Mouse (Mus musculus) erythroblast, adult 5-6 weeks (primary cell): ENCODE measurements around the gene Tspoap1. TPM values are rescaled to one million over a fixed set of nuclear protein-coding genes. Genes with fewer than 3 reads are reported as not detected.

Experiments
- ATAC-seq: replicated peaks from 2 replicates; pipeline ENCODE4 v1.8.0; 2016; ENCODE audit warnings: moderate number of reproducible peaks, mild to moderate bottlenecking, moderate TSS enrichment, inconsistent platforms; ENCODE audit not compliant: poor library complexity, low FRiP score, severe bottlenecking
- total RNA-seq, 2 experiments: library from RNA; stranded (forward) in 1 of 2; stranded (reverse) in 1 of 2; fragments of 150-400 nt in 1 of 2; fragments of 200-764, 138-1000 nt in 1 of 2; gene quantifications; 2 replicates each; pipeline versions ENCODE4 v1.2.3 to v1.2.4; 2015 to 2017; ENCODE audit warnings: low replicate concordance in 2 of 2

The Tspoap1 gene
- total RNA-seq, 2 experiments from 2014 or later, result 5.4 TPM

DNA sequence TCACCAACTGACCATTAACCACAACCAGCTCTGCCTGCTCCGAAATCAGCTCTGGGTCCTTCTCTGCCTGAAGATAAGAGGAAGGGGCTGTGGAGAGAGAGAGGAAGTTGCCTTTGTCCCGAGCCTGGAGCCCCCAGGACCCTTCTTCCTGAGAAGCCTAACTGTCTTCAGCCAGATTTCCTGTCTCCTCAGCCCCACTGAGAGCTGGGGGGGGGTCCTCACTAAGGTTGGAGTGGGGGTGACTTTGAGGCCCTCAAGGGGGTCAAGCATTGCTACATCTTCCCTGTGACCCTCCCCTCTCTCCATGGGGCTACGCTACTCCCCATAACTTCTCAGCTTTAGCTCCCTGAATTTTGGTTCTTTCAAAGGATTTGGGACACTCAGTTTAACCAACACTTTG is 33.1 kb downstream of the Tspoap1 start, which contains the start of gene Mpo:
TSS of gene Mpo (plus strand) at position 122 of the 400 bp plus-strand sequence.
- no peak for ATAC-seq

GRCm38 (mm10) chr11:87801711-87802275 is 41.5 kb downstream of the Tspoap1 start:
- ATAC-seq, result no peak

DNA sequence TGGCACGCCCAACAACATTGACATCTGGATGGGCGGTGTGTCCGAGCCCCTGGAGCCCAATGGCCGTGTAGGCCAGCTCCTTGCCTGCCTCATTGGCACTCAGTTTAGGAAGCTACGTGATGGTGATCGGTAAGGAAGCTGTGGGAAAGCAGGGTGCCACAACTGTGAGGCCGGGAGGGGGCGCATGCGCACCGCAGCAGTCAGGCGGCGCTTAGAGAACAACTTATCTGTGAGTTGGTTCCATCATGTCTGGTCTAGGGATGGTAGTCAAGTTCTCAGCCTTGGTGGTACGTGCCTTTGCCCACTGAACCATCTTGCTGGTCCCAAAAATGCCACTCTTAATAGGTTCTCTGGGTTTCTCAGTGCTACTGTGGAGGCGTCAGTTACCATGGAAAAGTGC is 42.3 kb downstream of the Tspoap1 start:
- no peak for ATAC-seq

- ATAC-seq, result 0 out of 2 replicates have a peak, but pooled peaks have one; percentile 57
Observed at GRCm38 (mm10) chr11:87805448-87805847, 45.1 kb downstream of the Tspoap1 start.

- ATAC-seq, result no peak
Observed at GRCm38 (mm10) chr11:87807433-87807832, 47.1 kb downstream of the Tspoap1 start.

- no peak for ATAC-seq
Observed at GRCm38 (mm10) chr11:87808236-87808635, 47.9 kb downstream of the Tspoap1 start.

GRCm38 (mm10) chr11:87811396-87811795 is 51.1 kb downstream of the Tspoap1 start:
- no peak for ATAC-seq

- ATAC-seq, result no peak
Observed at GRCm38 (mm10) chr11:87814831-87815230, 54.5 kb downstream of the Tspoap1 start.

GRCm38 (mm10) chr11:87816707-87817442 is 56.5 kb downstream of the Tspoap1 start:
- ATAC-seq, result peak; percentile 45; the same call in 1 of the 2 replicates

DNA sequence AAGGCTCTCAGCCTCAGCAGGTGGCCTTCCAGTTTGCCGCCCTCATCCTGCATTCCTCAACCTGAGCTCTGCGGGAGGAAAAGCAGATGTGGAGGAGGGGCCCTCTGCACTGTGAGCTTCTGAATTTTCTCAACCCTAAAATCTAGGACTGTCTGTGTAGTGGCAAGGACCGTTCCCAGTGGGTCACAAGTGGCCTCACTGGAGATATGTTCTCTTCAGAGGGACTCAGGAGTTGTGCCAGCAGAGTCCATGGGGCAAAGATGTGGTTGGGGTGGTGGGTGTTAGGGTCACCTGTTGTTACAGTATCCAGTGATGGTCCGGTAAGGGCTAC is 57.1 kb downstream of the Tspoap1 start:
- ATAC-seq, result no peak

DNA sequence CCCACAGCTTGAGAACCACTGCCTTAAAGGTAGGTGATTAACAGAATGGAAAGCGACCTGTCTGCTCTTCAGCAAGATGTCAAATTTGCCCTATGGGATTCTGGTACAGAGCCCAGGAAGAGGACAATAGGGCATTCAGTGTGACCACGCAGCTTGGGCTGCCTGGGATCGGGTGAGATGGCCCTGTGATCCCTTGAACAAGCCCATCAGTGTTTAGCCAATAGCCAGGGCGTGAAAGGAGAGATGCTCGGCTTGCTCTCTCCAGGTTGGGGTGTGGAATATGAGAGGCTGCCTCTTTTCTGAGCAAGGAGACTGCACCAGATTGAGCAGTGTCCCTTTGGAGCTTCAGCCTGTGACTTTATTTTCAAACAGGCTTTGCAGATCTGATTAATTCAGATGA is 61.2 kb downstream of the Tspoap1 start:
- ATAC-seq, result no peak

- no peak for ATAC-seq
Observed at GRCm38 (mm10) chr11:87828239-87828900, 68.0 kb downstream of the Tspoap1 start, which contains the start of gene Lpo. Gene Lpo (minus strand): TSS chr11:87828289.

Other genes starting within 250 kb of the Tspoap1 start
- gene Gm11492, start 193.9 kb upstream of the Tspoap1 start, total RNA-seq (2015; ENCODE audit: low replicate concordance), result not detected in 2 replicates
- not detected in 2 replicates for gene Gm11492, start 193.9 kb upstream of the Tspoap1 start, total RNA-seq (2017; ENCODE audit: low replicate concordance)
- not detected in 2 replicates for gene Sept4, start 191.6 kb upstream of the Tspoap1 start, total RNA-seq (2015; ENCODE audit: low replicate concordance)
- 2.8 and 9.3 TPM in 2 replicates for gene Sept4, start 191.6 kb upstream of the Tspoap1 start, total RNA-seq (2017; ENCODE audit: low replicate concordance)
- gene Mtmr4, start 168.4 kb upstream of the Tspoap1 start, total RNA-seq (2015; ENCODE audit: low replicate concordance), result 4.0 and 4.2 TPM in 2 replicates
- 4.9 and 6.4 TPM in 2 replicates for gene Mtmr4, start 168.4 kb upstream of the Tspoap1 start, total RNA-seq (2017; ENCODE audit: low replicate concordance)
- gene Hsf5, start 143.4 kb upstream of the Tspoap1 start, total RNA-seq (2015; ENCODE audit: low replicate concordance), result 0.38 TPM in 1 of 2 replicates, not detected in the other
- not detected in 2 replicates for gene Hsf5, start 143.4 kb upstream of the Tspoap1 start, total RNA-seq (2017; ENCODE audit: low replicate concordance)
- gene Rnf43, start 97.8 kb upstream of the Tspoap1 start, total RNA-seq (2015; ENCODE audit: low replicate concordance), result not detected in 2 replicates
- gene Rnf43, start 97.8 kb upstream of the Tspoap1 start, total RNA-seq (2017; ENCODE audit: low replicate concordance), result 0.98 and 1.0 TPM in 2 replicates
- gene Supt4a, start 23.0 kb upstream of the Tspoap1 start, total RNA-seq (2015; ENCODE audit: low replicate concordance), result 133 and 166 TPM in 2 replicates
- 103 and 121 TPM in 2 replicates for gene Supt4a, start 23.0 kb upstream of the Tspoap1 start, total RNA-seq (2017; ENCODE audit: low replicate concordance)
- gene Mpo, start 33.0 kb downstream of the Tspoap1 start, total RNA-seq (2015; ENCODE audit: low replicate concordance), result 1,764 and 1,778 TPM in 2 replicates
- gene Mpo, start 33.0 kb downstream of the Tspoap1 start, total RNA-seq (2017; ENCODE audit: low replicate concordance), result 605 and 1,001 TPM in 2 replicates
- gene Lpo, start 67.7 kb downstream of the Tspoap1 start, total RNA-seq (2015; ENCODE audit: low replicate concordance), result not detected in 2 replicates
- gene Lpo, start 67.7 kb downstream of the Tspoap1 start, total RNA-seq (2017; ENCODE audit: low replicate concordance), result not detected in 2 replicates
- gene Mks1, start 92.7 kb downstream of the Tspoap1 start, total RNA-seq (2015; ENCODE audit: low replicate concordance), result 0.38 TPM in 1 of 2 replicates, not detected in the other
- gene Mks1, start 92.7 kb downstream of the Tspoap1 start, total RNA-seq (2017; ENCODE audit: low replicate concordance), result 0.28 TPM in 1 of 2 replicates, not detected in the other
- 34.0 and 42.8 TPM in 2 replicates for gene Epx, start 115.0 kb downstream of the Tspoap1 start, total RNA-seq (2015; ENCODE audit: low replicate concordance)
- 31.1 and 53.2 TPM in 2 replicates for gene Epx, start 115.0 kb downstream of the Tspoap1 start, total RNA-seq (2017; ENCODE audit: low replicate concordance)
- gene Olfr462, start 131.7 kb downstream of the Tspoap1 start, total RNA-seq (2015; ENCODE audit: low replicate concordance), result not detected in 2 replicates
- gene Olfr462, start 131.7 kb downstream of the Tspoap1 start, total RNA-seq (2017; ENCODE audit: low replicate concordance), result not detected in 2 replicates
- not detected in 2 replicates for gene Olfr463, start 136.8 kb downstream of the Tspoap1 start, total RNA-seq (2015; ENCODE audit: low replicate concordance)
- not detected in 2 replicates for gene Olfr463, start 136.8 kb downstream of the Tspoap1 start, total RNA-seq (2017; ENCODE audit: low replicate concordance)
- not detected in 2 replicates for gene Olfr464, start 160.4 kb downstream of the Tspoap1 start, total RNA-seq (2015; ENCODE audit: low replicate concordance)
- gene Olfr464, start 160.4 kb downstream of the Tspoap1 start, total RNA-seq (2017; ENCODE audit: low replicate concordance), result not detected in 2 replicates
- gene Dynll2, start 227.0 kb downstream of the Tspoap1 start, total RNA-seq (2015; ENCODE audit: low replicate concordance), result 2.1 and 2.5 TPM in 2 replicates
- 3.2 and 7.8 TPM in 2 replicates for gene Dynll2, start 227.0 kb downstream of the Tspoap1 start, total RNA-seq (2017; ENCODE audit: low replicate concordance)